Mouse (Mus musculus): Measurements from ENCODE around the gene H2-M9.

H2-M9 gene

DNA sequence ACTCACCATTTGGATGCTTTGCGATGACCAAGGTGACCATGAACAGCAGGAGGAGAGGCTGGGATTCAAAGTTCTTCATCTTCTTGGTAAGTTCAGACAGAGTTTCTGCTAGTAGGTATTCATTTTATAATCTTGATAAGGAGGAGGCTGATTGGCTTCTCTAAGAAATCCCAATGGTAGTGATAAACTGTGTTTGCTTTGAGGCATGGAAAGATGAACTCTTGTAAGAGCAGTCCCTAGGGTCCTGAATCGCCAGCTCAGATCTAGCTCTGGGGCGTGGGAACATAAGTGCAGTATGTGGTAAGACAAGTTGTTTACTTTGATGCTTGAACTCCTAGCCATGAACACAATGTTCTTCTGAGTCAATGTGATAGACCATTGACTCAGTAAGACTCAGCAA, at the start of gene H2-M9:
Gene H2-M9 (minus strand): TSS at position 101 of the 400 bp plus-strand sequence.
- no peak for DNase-seq (ENCODE audit: low read depth, low spot score)

- no peak for DNase-seq (ENCODE audit: low read depth, low spot score)
These were observed 29.7 kb upstream of the H2-M9 start, which contains the start of gene H2-M1 for GRCm38 (mm10) chr17:36672119-36672518. Gene H2-M1, minus strand, starts transcription at chr17:36672219.

Measured in retina, adult 2 months (tissue).